Mouse (Mus musculus) c-Kit-positive CD71-positive TER-119-negative erythroid progenitor cells, embryonic 14.5 days (primary cell): Measurements from ENCODE around the gene Olfr951.

Experiments used
- DNase-seq: peaks from one replicate; pipeline ENCODE4 v3.0.0-alpha.2; 2013; ENCODE audit warnings: low read depth

The Olfr951 gene

DNA sequence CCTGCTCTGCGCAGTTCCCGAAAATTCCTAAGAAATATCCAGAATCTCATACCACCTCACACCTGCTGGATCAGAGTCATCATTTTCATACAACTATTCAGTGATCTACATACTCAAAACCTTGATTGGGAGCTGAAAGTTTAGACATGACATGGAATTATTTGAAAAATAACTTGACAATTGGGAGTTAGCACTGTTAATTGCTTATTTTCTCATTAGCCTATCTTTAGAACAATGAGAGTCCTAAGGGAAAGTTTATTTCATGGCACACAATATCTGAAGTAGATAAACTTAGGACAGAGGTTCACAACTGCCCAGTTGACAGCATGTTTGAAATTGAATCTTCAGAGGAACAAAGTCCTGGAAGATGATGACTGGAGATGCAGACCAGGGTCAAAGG is at the start of gene Olfr951:
TSS of gene Olfr951 (plus strand) at position 301 of the 400 bp plus-strand sequence.
- DNase-seq: no peak

- DNase-seq: no peak
Measured at GRCm38 (mm10) chr9:39427048-39427447, 39.8 kb downstream of the Olfr951 start, which contains the start of gene Olfr952. Olfr952 (minus strand) TSS chr9:39427148.
